Mouse (Mus musculus): ENCODE results near the gene Olfr1156. TPM values are rescaled to one million over a fixed set of nuclear protein-coding genes. Genes with fewer than 3 reads are reported as not detected.

Olfr1156 gene
- polyA plus RNA-seq (2014; fragmentation: Nextera tagmentation; extraction: Ambion mirVana), result not detected in 2 replicates

DNA sequence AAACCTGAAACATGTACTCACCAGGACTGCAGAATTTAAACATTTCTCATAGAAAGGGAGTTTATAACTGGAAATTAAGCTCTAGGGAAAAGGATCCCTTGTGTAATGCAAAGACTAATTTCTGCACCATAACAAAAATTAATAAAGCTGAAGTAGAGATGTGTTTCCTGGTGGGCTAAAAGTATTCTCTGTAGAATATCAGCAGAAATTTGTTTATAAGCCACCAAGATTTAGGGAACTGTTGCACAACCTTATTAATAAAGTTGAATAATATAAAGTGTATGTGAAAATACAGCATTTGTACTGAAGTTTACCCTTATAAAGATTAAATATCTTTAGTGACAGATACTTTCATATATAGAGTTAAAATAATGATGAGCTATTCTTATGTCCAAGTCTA lies at the start of gene Olfr1156:
Olfr1156 (minus strand) TSS at position 101 of the 400 bp plus-strand sequence.
- Histone ChIP-seq H3K27me3 (ENCODE audit: control insufficient read depth, insufficient read depth, low read length) (no peaks in the 10 kb centered on the region), H3K4me3 (ENCODE audit: low read length) (no peak within 1 kb of the TSS), H3K27ac (ENCODE audit: low read depth, low read length) (no peak within 1 kb of the TSS), H3K9me3 (ENCODE audit: control insufficient read depth, low read length) (no peaks in the 10 kb centered on the region), H3K4me2 (replicated peaks; ENCODE audit: low read depth, low read length) (no peak within 1 kb of the TSS), H3K36me3 (ENCODE audit: control insufficient read depth, insufficient read depth, low read length) (no peaks in the 10 kb centered on the region), H3K9ac (ENCODE audit: low read depth, low read length) (no peak within 1 kb of the TSS), H3K4me1 (ENCODE audit: control insufficient read depth, insufficient read depth, low read length) (no peaks in the 10 kb centered on the region)
- no peak for ATAC-seq (ENCODE audit: low FRiP score, low TSS enrichment)

GRCm38 (mm10) chr2:87989813-87990212 lies 36.9 kb upstream of the Olfr1156 start, which contains the start of gene Olfr1158:
Olfr1158 (plus strand) TSS chr2:87990113.
- H3K9ac ChIP-seq (ENCODE audit: low read depth, low read length), result no peak within 1 kb of the TSS
- no peaks in the 10 kb centered on the region for H3K4me1 ChIP-seq (ENCODE audit: control insufficient read depth, insufficient read depth, low read length)
- no peaks in the 10 kb centered on the region for H3K36me3 ChIP-seq (ENCODE audit: control insufficient read depth, insufficient read depth, low read length)
- no peaks in the 10 kb centered on the region for H3K9me3 ChIP-seq (ENCODE audit: control insufficient read depth, low read length)
- H3K27ac ChIP-seq (ENCODE audit: low read depth, low read length), result no peak within 1 kb of the TSS
- no peak within 1 kb of the TSS for H3K4me2 ChIP-seq (replicated peaks; ENCODE audit: low read depth, low read length)
- H3K27me3 ChIP-seq (ENCODE audit: control insufficient read depth, insufficient read depth, low read length), result no peaks in the 10 kb centered on the region
- no peak within 1 kb of the TSS for H3K4me3 ChIP-seq (ENCODE audit: low read length)
- no peak for ATAC-seq (ENCODE audit: low FRiP score, low TSS enrichment)

GRCm38 (mm10) chr2:87974563-87974962 lies 21.7 kb upstream of the Olfr1156 start, which contains the start of gene Olfr74:
Olfr74 (minus strand) TSS chr2:87974663.
- no peak for ATAC-seq (ENCODE audit: low FRiP score, low TSS enrichment)
- H3K36me3 ChIP-seq (ENCODE audit: control insufficient read depth, insufficient read depth, low read length), result no peaks in the 10 kb centered on the region
- 68% methylated on average over 3 of the region's 3 CpGs for WGBS
- no peak within 1 kb of the TSS for H3K27ac ChIP-seq (ENCODE audit: low read depth, low read length)
- H3K9me3 ChIP-seq (ENCODE audit: control insufficient read depth, low read length), result no peaks in the 10 kb centered on the region
- no peaks in the 10 kb centered on the region for H3K27me3 ChIP-seq (ENCODE audit: control insufficient read depth, insufficient read depth, low read length)
- no peak within 1 kb of the TSS for H3K4me2 ChIP-seq (replicated peaks; ENCODE audit: low read depth, low read length)
- no peak within 1 kb of the TSS for H3K9ac ChIP-seq (ENCODE audit: low read depth, low read length)
- no peak within 1 kb of the TSS for H3K4me3 ChIP-seq (ENCODE audit: low read length)
- H3K4me1 ChIP-seq (ENCODE audit: control insufficient read depth, insufficient read depth, low read length), result no peaks in the 10 kb centered on the region

GRCm38 (mm10) chr2:87968199-87968598 lies 15.3 kb upstream of the Olfr1156 start, which contains the start of gene Olfr1157:
Olfr1157 (minus strand) TSS chr2:87968299.
- no peaks in the 10 kb centered on the region for H3K27me3 ChIP-seq (ENCODE audit: control insufficient read depth, insufficient read depth, low read length)
- ATAC-seq (ENCODE audit: low FRiP score, low TSS enrichment), result no peak
- H3K9ac ChIP-seq (ENCODE audit: low read depth, low read length), result no peak within 1 kb of the TSS
- H3K36me3 ChIP-seq (ENCODE audit: control insufficient read depth, insufficient read depth, low read length), result no peaks in the 10 kb centered on the region
- no peaks in the 10 kb centered on the region for H3K9me3 ChIP-seq (ENCODE audit: control insufficient read depth, low read length)
- no peaks in the 10 kb centered on the region for H3K4me1 ChIP-seq (ENCODE audit: control insufficient read depth, insufficient read depth, low read length)
- H3K4me3 ChIP-seq (ENCODE audit: low read length), result no peak within 1 kb of the TSS
- no peak within 1 kb of the TSS for H3K4me2 ChIP-seq (replicated peaks; ENCODE audit: low read depth, low read length)
- 92% methylated on average over 4 of the region's 4 CpGs for WGBS
- no peak within 1 kb of the TSS for H3K27ac ChIP-seq (ENCODE audit: low read depth, low read length)

DNA sequence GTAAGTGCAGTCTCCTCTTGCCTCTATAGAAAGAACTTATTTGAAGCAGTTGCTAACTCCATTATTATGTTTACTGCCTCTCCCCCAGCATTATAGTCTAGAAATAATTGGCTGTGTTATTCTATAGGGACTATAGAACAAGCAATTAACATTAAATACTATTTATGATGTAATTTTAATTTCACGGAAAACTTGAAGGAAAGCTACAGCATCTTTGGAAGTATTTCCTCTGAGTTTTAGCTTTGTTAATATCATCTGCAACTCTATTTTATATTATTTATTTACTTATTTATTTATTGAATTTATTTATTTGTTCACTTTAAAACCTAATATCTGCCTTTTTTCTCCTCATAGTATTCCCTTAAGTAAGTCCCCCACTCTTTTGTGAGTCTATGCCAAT lies 7.9 kb downstream of the Olfr1156 start, which contains the start of gene Olfr1155:
Olfr1155 (minus strand) TSS at position 101 of the 400 bp plus-strand sequence.
- 96% methylated on average over 1 of the region's 1 CpGs for WGBS
- no peak within 1 kb of the TSS for H3K27ac ChIP-seq (ENCODE audit: low read depth, low read length)
- no peak for ATAC-seq (ENCODE audit: low FRiP score, low TSS enrichment)

DNA sequence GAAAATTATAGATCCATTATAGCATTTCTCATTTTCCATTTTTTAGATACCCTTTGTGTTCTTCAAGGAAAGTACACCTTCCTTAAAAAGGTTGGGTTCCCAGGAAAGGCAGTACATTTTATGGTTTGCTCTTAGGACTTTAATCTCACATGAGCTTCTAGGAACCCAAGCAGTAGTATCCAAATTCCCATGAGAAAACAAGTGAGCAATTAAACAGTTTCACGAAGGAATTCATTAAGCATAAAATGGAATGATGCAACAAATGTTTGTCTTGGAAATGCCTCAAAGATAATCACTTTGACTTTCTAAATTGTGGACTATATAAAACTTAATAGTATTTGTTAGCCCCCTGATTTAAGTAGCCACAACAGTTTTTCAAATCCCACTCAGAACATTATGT lies 47.8 kb downstream of the Olfr1156 start, which contains the start of gene Olfr1154:
Olfr1154 (minus strand) TSS at position 101 of the 400 bp plus-strand sequence.
- H3K4me3 ChIP-seq (ENCODE audit: low read length), result no peak within 1 kb of the TSS
- H3K27me3 ChIP-seq (ENCODE audit: control insufficient read depth, insufficient read depth, low read length), result no peaks in the 10 kb centered on the region
- no peak within 1 kb of the TSS for H3K27ac ChIP-seq (ENCODE audit: low read depth, low read length)
- ATAC-seq (ENCODE audit: low FRiP score, low TSS enrichment), result no peak
- 81% methylated on average over 1 of the region's 1 CpGs for WGBS
- H3K36me3 ChIP-seq (ENCODE audit: control insufficient read depth, insufficient read depth, low read length), result no peaks in the 10 kb centered on the region
- H3K4me1 ChIP-seq (ENCODE audit: control insufficient read depth, insufficient read depth, low read length), result no peaks in the 10 kb centered on the region
- H3K4me2 ChIP-seq (replicated peaks; ENCODE audit: low read depth, low read length), result no peak within 1 kb of the TSS
- no peak within 1 kb of the TSS for H3K9ac ChIP-seq (ENCODE audit: low read depth, low read length)
- no peaks in the 10 kb centered on the region for H3K9me3 ChIP-seq (ENCODE audit: control insufficient read depth, low read length)

More for the DNA sequence above, 7.9 kb downstream of the Olfr1156 start, which contains the start of gene Olfr1155:
- Histone ChIP-seq H3K9me3 (ENCODE audit: control insufficient read depth, low read length) (no peaks in the 10 kb centered on the region), H3K4me2 (replicated peaks; ENCODE audit: low read depth, low read length) (no peak within 1 kb of the TSS), H3K4me3 (ENCODE audit: low read length) (no peak within 1 kb of the TSS), H3K36me3 (ENCODE audit: control insufficient read depth, insufficient read depth, low read length) (no peaks in the 10 kb centered on the region), H3K4me1 (ENCODE audit: control insufficient read depth, insufficient read depth, low read length) (no peaks in the 10 kb centered on the region), H3K27me3 (ENCODE audit: control insufficient read depth, insufficient read depth, low read length) (no peaks in the 10 kb centered on the region), H3K9ac (ENCODE audit: low read depth, low read length) (no peak within 1 kb of the TSS)

Other genes starting within 250 kb of the Olfr1156 start
- gene Olfr1137, start 239.9 kb downstream of the Olfr1156 start, polyA plus RNA-seq (2014; fragmentation: Nextera tagmentation; extraction: Ambion mirVana), result not detected in 2 replicates
- not detected in 2 replicates for gene Olfr1138, start 213.1 kb downstream of the Olfr1156 start, polyA plus RNA-seq (2014; fragmentation: Nextera tagmentation; extraction: Ambion mirVana)
- not detected in 2 replicates for gene Olfr1140, start 209.3 kb downstream of the Olfr1156 start, polyA plus RNA-seq (2014; fragmentation: Nextera tagmentation; extraction: Ambion mirVana)
- not detected in 2 replicates for gene Olfr1141, start 199.1 kb downstream of the Olfr1156 start, polyA plus RNA-seq (2014; fragmentation: Nextera tagmentation; extraction: Ambion mirVana)
- not detected in 2 replicates for gene Olfr152, start 173.6 kb downstream of the Olfr1156 start, polyA plus RNA-seq (2014; fragmentation: Nextera tagmentation; extraction: Ambion mirVana)
- gene Olfr1143, start 152.5 kb downstream of the Olfr1156 start, polyA plus RNA-seq (2014; fragmentation: Nextera tagmentation; extraction: Ambion mirVana), result not detected in 2 replicates
- gene Olfr1145, start 143.3 kb downstream of the Olfr1156 start, polyA plus RNA-seq (2014; fragmentation: Nextera tagmentation; extraction: Ambion mirVana), result not detected in 2 replicates
- not detected in 2 replicates for gene Olfr1148, start 122.6 kb downstream of the Olfr1156 start, polyA plus RNA-seq (2014; fragmentation: Nextera tagmentation; extraction: Ambion mirVana)
- not detected in 2 replicates for gene Olfr1150-ps1, start 109.1 kb downstream of the Olfr1156 start, polyA plus RNA-seq (2014; fragmentation: Nextera tagmentation; extraction: Ambion mirVana)
- gene Olfr1151, start 97.2 kb downstream of the Olfr1156 start, polyA plus RNA-seq (2014; fragmentation: Nextera tagmentation; extraction: Ambion mirVana), result not detected in 2 replicates
- not detected in 2 replicates for gene Olfr1152, start 86.6 kb downstream of the Olfr1156 start, polyA plus RNA-seq (2014; fragmentation: Nextera tagmentation; extraction: Ambion mirVana)
- not detected in 2 replicates for gene Olfr1153, start 58.1 kb downstream of the Olfr1156 start, polyA plus RNA-seq (2014; fragmentation: Nextera tagmentation; extraction: Ambion mirVana)
- not detected in 2 replicates for gene Olfr1154, start 47.9 kb downstream of the Olfr1156 start, polyA plus RNA-seq (2014; fragmentation: Nextera tagmentation; extraction: Ambion mirVana)
- not detected in 2 replicates for gene Olfr1155, start 8.0 kb downstream of the Olfr1156 start, polyA plus RNA-seq (2014; fragmentation: Nextera tagmentation; extraction: Ambion mirVana)
- not detected in 2 replicates for gene Olfr1157, start 15.2 kb upstream of the Olfr1156 start, polyA plus RNA-seq (2014; fragmentation: Nextera tagmentation; extraction: Ambion mirVana)
- gene Olfr74, start 21.6 kb upstream of the Olfr1156 start, polyA plus RNA-seq (2014; fragmentation: Nextera tagmentation; extraction: Ambion mirVana), result not detected in 2 replicates
- not detected in 2 replicates for gene Olfr1158, start 37.0 kb upstream of the Olfr1156 start, polyA plus RNA-seq (2014; fragmentation: Nextera tagmentation; extraction: Ambion mirVana)
- gene Olfr1160, start 55.2 kb upstream of the Olfr1156 start, polyA plus RNA-seq (2014; fragmentation: Nextera tagmentation; extraction: Ambion mirVana), result not detected in 2 replicates
- not detected in 2 replicates for gene Olfr1161, start 69.7 kb upstream of the Olfr1156 start, polyA plus RNA-seq (2014; fragmentation: Nextera tagmentation; extraction: Ambion mirVana)
- not detected in 2 replicates for gene Olfr73, start 84.6 kb upstream of the Olfr1156 start, polyA plus RNA-seq (2014; fragmentation: Nextera tagmentation; extraction: Ambion mirVana)
- not detected in 2 replicates for gene Olfr1162, start 98.0 kb upstream of the Olfr1156 start, polyA plus RNA-seq (2014; fragmentation: Nextera tagmentation; extraction: Ambion mirVana)
- not detected in 2 replicates for gene Olfr1163, start 118.7 kb upstream of the Olfr1156 start, polyA plus RNA-seq (2014; fragmentation: Nextera tagmentation; extraction: Ambion mirVana)
- gene Olfr1164, start 140.9 kb upstream of the Olfr1156 start, polyA plus RNA-seq (2014; fragmentation: Nextera tagmentation; extraction: Ambion mirVana), result not detected in 2 replicates
- gene Olfr1166, start 175.2 kb upstream of the Olfr1156 start, polyA plus RNA-seq (2014; fragmentation: Nextera tagmentation; extraction: Ambion mirVana), result not detected in 2 replicates
- gene Olfr1167, start 202.1 kb upstream of the Olfr1156 start, polyA plus RNA-seq (2014; fragmentation: Nextera tagmentation; extraction: Ambion mirVana), result not detected in 2 replicates
- gene Olfr1168, start 228.8 kb upstream of the Olfr1156 start, polyA plus RNA-seq (2014; fragmentation: Nextera tagmentation; extraction: Ambion mirVana), result not detected in 2 replicates

Measured in kidney, embryonic 14.5 days (tissue).